Comparison of ENCODE assay signal across 14 mouse cellular contexts in the genomic region with DNA sequence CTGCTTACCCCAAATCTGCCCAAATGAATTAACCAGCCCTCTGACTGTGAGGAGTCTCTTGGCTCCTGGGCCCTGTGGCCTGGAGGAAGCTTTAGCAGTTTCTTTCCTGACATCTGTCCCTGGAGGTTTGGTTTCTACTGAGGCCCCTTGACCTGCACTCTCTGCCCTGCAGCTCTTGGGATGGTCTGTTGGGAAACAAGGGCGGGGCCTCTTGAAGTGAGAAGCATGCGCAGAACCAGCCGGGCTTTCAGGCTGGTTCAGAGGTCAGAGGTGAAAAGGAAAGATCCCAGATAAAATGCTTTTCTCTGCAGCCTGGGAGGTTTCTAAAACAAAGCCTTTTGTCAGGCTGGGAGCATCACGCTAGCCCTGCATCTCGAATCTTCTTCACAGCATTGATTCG.
DNase-seq lines count a peak whose midpoint lies in the region; ATAC-seq and TF ChIP-seq lines count a peak whose summit lies in the region.
"Had no signal": no experiment of that assay in that cellular context is flagged by ENCODE, and none has a peak within 500 bp of the region (broad histone marks: within the 10 kb centered on the region; RNA-seq: fewer than 3 reads in every experiment).

No protein-coding gene starts in this region.

- no peaks in the 10 kb centered on the region for H3K36me3 ChIP-seq in heart, embryonic 10.5 days
- no peaks in the 10 kb centered on the region for H3K36me3 ChIP-seq in heart, embryonic 11.5 days (ENCODE audit: control insufficient read depth, insufficient read depth, low read length)
- no peaks in the 10 kb centered on the region for H3K36me3 ChIP-seq in ES-Bruce4 (ENCODE audit: control insufficient read depth, insufficient read depth, low read length, poor library complexity, severe bottlenecking)
- no peaks in the 10 kb centered on the region for H3K36me3 ChIP-seq in liver, embryonic 15.5 days (replicated peaks)
- H3K36me3 ChIP-seq: forebrain, embryonic 15.5 days; G1E had no signal

- no peaks in the 10 kb centered on the region for H3K9me3 ChIP-seq in heart, embryonic 10.5 days
- H3K9me3 ChIP-seq in heart, embryonic 11.5 days (replicated peaks; ENCODE audit: control insufficient read depth, low read length) = no peaks in the 10 kb centered on the region
- peaks cover 5% of the 10 kb centered on the region for H3K9me3 ChIP-seq in ES-Bruce4 (replicated peaks; ENCODE audit: control insufficient read depth, insufficient read depth, low read length, poor library complexity, severe bottlenecking)
- H3K9me3 ChIP-seq in liver, embryonic 15.5 days (replicated peaks) = no peaks in the 10 kb centered on the region
- H3K9me3 ChIP-seq: forebrain, embryonic 15.5 days had no signal

- TF ChIP-seq POLR2A in ES-Bruce4 (IDR thresholded peaks at IDR 0.05; ENCODE audit: insufficient read depth, low read length) = no peak

- no peak for TF ChIP-seq CTCF in ES-Bruce4 (IDR thresholded peaks at IDR 0.05; ENCODE audit: low read depth, low read length)

- WGBS in heart, embryonic 10.5 days = 18% methylated on average over 6 of the region's 6 CpGs
- WGBS in heart, embryonic 11.5 days (ENCODE audit: insufficient replicate concordance) = 20% methylated on average over 6 of the region's 6 CpGs
- WGBS in liver, embryonic 15.5 days (ENCODE audit: insufficient replicate concordance) = 29% methylated on average over 6 of the region's 6 CpGs

- no peak for ATAC-seq in heart, embryonic 11.5 days (replicated peaks; ENCODE audit: insufficient number of reproducible peaks, low FRiP score, low TSS enrichment)
- ATAC-seq in liver, embryonic 15.5 days (ENCODE audit: insufficient read depth) = no peak; the same call in 1 of the 2 replicates
- ATAC-seq: forebrain, embryonic 15.5 days; intestine, embryonic 16.5 days had no signal

- peaks cover 23% of the 10 kb centered on the region for H3K4me1 ChIP-seq in heart, embryonic 10.5 days
- no peaks in the 10 kb centered on the region for H3K4me1 ChIP-seq in heart, embryonic 11.5 days (ENCODE audit: control insufficient read depth, insufficient read depth, low read length)
- peaks cover 4% of the 10 kb centered on the region for H3K4me1 ChIP-seq in ES-Bruce4 (ENCODE audit: control insufficient read depth, insufficient read depth, low read length)
- H3K4me1 ChIP-seq in liver, embryonic 15.5 days (replicated peaks) = peaks cover 8% of the 10 kb centered on the region

- no peak overlapping the region for H3K9ac ChIP-seq in heart, embryonic 11.5 days (ENCODE audit: low read depth, low read length)
- peak overlapping the region; percentile 26 for H3K9ac ChIP-seq in ES-Bruce4 (ENCODE audit: low read depth, poor library complexity, severe bottlenecking)
- H3K9ac ChIP-seq in liver, embryonic 15.5 days = no peak overlapping the region
- H3K9ac ChIP-seq: forebrain, embryonic 15.5 days had no signal

- H3K27me3 ChIP-seq in heart, embryonic 10.5 days (ENCODE audit: insufficient read depth, poor library complexity, severe bottlenecking) = peaks cover 19% of the 10 kb centered on the region
- H3K27me3 ChIP-seq in heart, embryonic 11.5 days (ENCODE audit: control insufficient read depth, insufficient read depth, low read length) = peaks cover 4% of the 10 kb centered on the region
- no peaks in the 10 kb centered on the region for H3K27me3 ChIP-seq in ES-Bruce4 (ENCODE audit: control insufficient read depth, insufficient read depth, low read length, poor library complexity, severe bottlenecking)
- peaks cover 77% of the 10 kb centered on the region for H3K27me3 ChIP-seq in liver, embryonic 15.5 days

- peak; percentile 41; the same call in 1 of the 2 replicates for TF ChIP-seq EP300 in ES-Bruce4 (IDR thresholded peaks at IDR 0.05; ENCODE audit: insufficient read depth, low read depth, low read length)

- H3K4me3 ChIP-seq in heart, embryonic 10.5 days = peak overlapping the region; percentile 29; the same call in 1 of the 2 replicates
- H3K4me3 ChIP-seq in heart, embryonic 11.5 days (ENCODE audit: low read depth, low read length) = no peak overlapping the region
- peak overlapping the region; percentile 31 for H3K4me3 ChIP-seq in ES-Bruce4 (ENCODE audit: low read depth, low read length)
- no peak overlapping the region for H3K4me3 ChIP-seq in liver, embryonic 15.5 days (replicated peaks)
- H3K4me3 ChIP-seq: forebrain, embryonic 15.5 days had no signal

- no peak overlapping the region for H3K4me2 ChIP-seq in heart, embryonic 11.5 days
- peak overlapping the region; percentile 18; the same call in 1 of the 2 replicates for H3K4me2 ChIP-seq in liver, embryonic 15.5 days
- H3K4me2 ChIP-seq: forebrain, embryonic 15.5 days had no signal

- peak overlapping the region; percentile 59 for H3K27ac ChIP-seq in heart, embryonic 10.5 days
- H3K27ac ChIP-seq in heart, embryonic 11.5 days (ENCODE audit: low read depth, low read length) = no peak overlapping the region
- H3K27ac ChIP-seq in ES-Bruce4 (ENCODE audit: insufficient read depth, low read length) = peak overlapping the region; percentile 34; the same call in 1 of the 2 replicates
- no peak overlapping the region for H3K27ac ChIP-seq in liver, embryonic 15.5 days (replicated peaks)
- H3K27ac ChIP-seq: forebrain, embryonic 15.5 days had no signal

- no peak for DNase-seq in heart, embryonic 10.5 days (ENCODE audit: low spot score)
- peak; percentile 89 for DNase-seq in ZHBTc4 (ENCODE audit: low read depth, low spot score)
- no peak for DNase-seq in frontal cortex, postnatal 36 days (ENCODE audit: low spot score in 2 of 2)
- DNase-seq in right cerebral cortex, adult 18-20 months = no peak
- DNase-seq in thymus, adult 18-20 months = no peak
- DNase-seq: cerebellum, postnatal 36 days; layer of hippocampus, postnatal 36 days; thymus, postnatal 14 days had no signal

Comparison
In these comparisons a context has a peak if more than half of its experiments do, and no peak if none do; other contexts are left out.
1. H3K27ac ChIP-seq: peak in heart, embryonic 10.5 days (single experiment) and ES-Bruce4 (single experiment); none in heart, embryonic 11.5 days (single experiment) and liver, embryonic 15.5 days (single experiment).
2. H3K4me3 ChIP-seq: peak in heart, embryonic 10.5 days (single experiment) and ES-Bruce4 (single experiment); none in heart, embryonic 11.5 days (single experiment) and liver, embryonic 15.5 days (single experiment).